Mouse (Mus musculus): ENCODE results near the gene Lamb1.

DNA sequence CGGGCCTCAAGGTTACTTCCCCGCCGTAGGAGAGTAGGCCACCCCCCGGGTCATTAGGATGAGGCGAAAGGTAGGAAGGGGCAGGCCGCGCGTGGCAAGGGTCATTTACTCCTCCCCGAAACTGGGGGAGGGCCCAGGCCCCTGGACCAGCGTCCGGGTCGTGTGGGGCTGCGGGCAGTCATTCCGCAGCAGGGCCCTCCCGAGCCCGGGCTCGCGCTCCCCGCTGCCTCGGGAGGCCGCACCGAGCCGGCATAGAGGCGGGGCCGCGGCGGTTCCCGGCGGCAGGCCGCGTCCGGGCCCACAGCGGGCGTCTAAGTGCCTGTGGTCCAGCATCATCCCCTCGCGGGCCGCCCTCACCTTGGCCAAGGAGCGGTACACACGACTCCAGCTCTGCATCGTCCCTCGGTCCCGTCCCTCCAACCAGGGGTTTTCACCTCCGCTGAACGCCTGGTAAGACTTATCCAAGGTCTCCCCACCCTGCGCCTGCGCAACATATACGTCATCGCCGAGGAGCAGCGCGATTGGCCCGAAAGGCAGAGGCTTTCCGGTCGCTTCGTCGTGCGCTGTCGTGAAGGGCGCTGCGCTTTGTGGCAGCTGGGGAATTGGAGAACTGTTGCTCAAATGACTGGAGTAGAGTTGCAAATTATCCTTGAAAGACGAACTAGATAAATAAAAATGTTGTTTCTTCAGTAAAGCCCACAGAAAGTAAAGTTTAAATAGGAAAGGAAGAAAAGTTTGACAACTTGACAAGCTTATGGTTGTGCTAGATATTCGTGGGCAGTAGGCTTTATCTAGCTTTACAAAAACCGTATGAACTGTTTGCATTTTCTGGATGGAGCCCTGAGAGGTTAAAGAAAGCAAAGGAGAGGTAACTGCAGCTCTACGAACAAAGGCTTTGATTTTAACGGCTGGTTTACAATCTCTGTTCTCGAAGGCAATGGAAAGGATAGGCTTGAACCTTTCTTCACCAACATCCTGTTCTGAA lies 86.2 kb downstream of the Lamb1 start, which contains the start of gene Dld:
- TF ChIP-seq GATA1 (IDR thresholded peaks at IDR 0.05; ENCODE audit: low read length) (no peak), TAL1 (IDR thresholded peaks at IDR 0.05; ENCODE audit: low read length) (no peak)

Measured in erythroblast, embryonic 14.5 days (primary cell).